Mouse (Mus musculus) forebrain, postnatal 0 days (tissue): Measurements from ENCODE around the gene Il1r2. TPM values are rescaled to one million over a fixed set of nuclear protein-coding genes. Genes with fewer than 3 reads are reported as not detected.

Source experiments
- ATAC-seq: fragments of 200-750 bp; cut with Nextera tagmentation; 2 replicates; pipeline ENCODE4 v1.8.0; 2017; ENCODE audit warnings: mild to moderate bottlenecking, moderate library complexity
- DNase-seq: peaks from one replicate; pipeline ENCODE4 v3.0.0-alpha.2; 2015
- H3K27ac ChIP-seq: fragments of 300-500 bp; sonication (generic); 2 replicates; pipeline ENCODE4 v1.5.1; 2014; ENCODE audit warnings: low read depth, mild to moderate bottlenecking, antibody characterized with exemption, low read length, moderate library complexity, mixed read lengths
- H3K27me3 ChIP-seq: fragments of 300-500 bp; sonication (generic); 2 replicates; pipeline ENCODE4 v1.6.1; 2014; ENCODE audit warnings: mild to moderate bottlenecking, low read length, mixed read lengths; ENCODE audit not compliant: insufficient read depth
- H3K36me3 ChIP-seq: fragments of 300-500 bp; sonication (generic); 2 replicates; pipeline ENCODE4 v1.6.1; 2014; ENCODE audit warnings: mild to moderate bottlenecking, moderate library complexity; ENCODE audit not compliant: insufficient read depth
- H3K4me1 ChIP-seq: fragments of 300-500 bp; sonication (generic); 2 replicates; pipeline ENCODE4 v1.6.1; 2014; ENCODE audit warnings: antibody characterized with exemption; ENCODE audit not compliant: insufficient read depth
- H3K4me2 ChIP-seq: fragments of 300-500 bp; sonication (generic); 2 replicates; pipeline ENCODE4 v1.6.1; 2014; ENCODE audit warnings: low read depth, mild to moderate bottlenecking, moderate library complexity
- H3K4me3 ChIP-seq: fragments of 300-500 bp; sonication (generic); 2 replicates; pipeline ENCODE4 v1.5.1; 2014; ENCODE audit warnings: low read depth, low read length, mixed read lengths
- H3K9ac ChIP-seq: fragments of 300-500 bp; sonication (generic); 2 replicates; pipeline ENCODE4 v1.6.1; 2014; ENCODE audit warnings: mild to moderate bottlenecking
- H3K9me3 ChIP-seq: fragments of 300-500 bp; sonication (generic); 2 replicates; pipeline ENCODE4 v1.6.1; 2016; ENCODE audit warnings: low read length
- CTCF ChIP-seq: sonication (generic); IDR thresholded peaks from 2 replicates; pipeline ENCODE4 v1.5.1; 2016; ENCODE audit warnings: antibody characterized with exemption, control low read depth, low read depth
- WGBS: fragments of 180-500 bp; shearing (Covaris S2); extraction: QIAGEN DNeasy Blood & Tissue Kit; methylation state at CpG from one replicate; pipeline ENCODE4 v1.1.7; 2014; 5-methylcytosine and 5-hydroxymethylcytosine counted together
- polyA plus RNA-seq: library from polyadenylated mRNA; unstranded; fragments of >200 nt; fragmentation: Nextera tagmentation; extraction: Ambion mirVana; gene quantifications from 2 replicates; pipeline ENCODE4 v1.2.1, GENCODE M21; 2015
- total RNA-seq: library from RNA; depleted of rRNA; stranded (reverse); fragments of >200 nt; gene quantifications from 2 replicates; pipeline ENCODE4 v1.2.3, GENCODE M21; 2014

Gene Il1r2
- total and polyA plus RNA-seq, 2 experiments from 2014 or later, result 0.79 TPM; not detected in 1

DNA sequence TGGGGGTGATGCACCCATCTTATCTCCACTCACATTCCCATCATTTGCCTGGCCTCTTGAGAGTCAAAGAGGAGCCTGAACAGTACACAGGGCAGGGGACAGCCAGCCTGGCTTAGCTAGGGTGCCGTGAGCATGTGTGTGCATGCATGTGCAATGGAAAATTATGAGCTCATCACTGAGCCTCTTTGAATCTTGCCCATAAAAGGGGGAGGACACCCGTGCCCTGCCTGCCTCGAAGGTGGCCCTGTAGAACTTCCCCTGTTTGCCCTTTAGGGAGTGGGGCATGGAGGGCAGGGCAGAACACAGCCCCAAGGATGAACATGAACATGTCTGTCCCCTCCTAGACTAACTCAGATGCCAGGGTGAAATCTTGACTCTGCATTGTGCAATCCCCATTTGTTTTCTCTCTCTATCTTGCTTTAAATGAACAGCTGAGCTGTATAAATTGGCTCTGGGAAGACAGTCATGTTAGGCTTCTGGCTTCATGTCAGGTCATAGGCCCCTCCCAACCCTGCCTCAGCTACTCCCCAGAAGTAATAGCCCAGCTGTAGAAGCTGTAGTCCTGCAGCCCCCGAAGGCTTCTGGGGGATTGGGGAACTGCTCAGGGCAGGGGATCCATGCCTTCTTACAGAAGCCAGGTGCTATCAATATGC, 14.6 kb upstream of the Il1r2 start:
- no peaks in the 10 kb centered on the region for H3K27me3 ChIP-seq
- no peaks in the 10 kb centered on the region for H3K36me3 ChIP-seq
- no peaks in the 10 kb centered on the region for H3K4me1 ChIP-seq
- no peak overlapping the region for H3K4me2 ChIP-seq
- no peak overlapping the region for H3K4me3 ChIP-seq
- DNase-seq, result no peak
- WGBS, result 85% methylated on average over 4 of the region's 4 CpGs
- H3K9me3 ChIP-seq, result no peaks in the 10 kb centered on the region
- H3K27ac ChIP-seq, result no peak overlapping the region
- no peak for TF ChIP-seq CTCF
- ATAC-seq, result no peak; the same call in 1 of the 2 replicates
- H3K9ac ChIP-seq, result no peak overlapping the region

DNA sequence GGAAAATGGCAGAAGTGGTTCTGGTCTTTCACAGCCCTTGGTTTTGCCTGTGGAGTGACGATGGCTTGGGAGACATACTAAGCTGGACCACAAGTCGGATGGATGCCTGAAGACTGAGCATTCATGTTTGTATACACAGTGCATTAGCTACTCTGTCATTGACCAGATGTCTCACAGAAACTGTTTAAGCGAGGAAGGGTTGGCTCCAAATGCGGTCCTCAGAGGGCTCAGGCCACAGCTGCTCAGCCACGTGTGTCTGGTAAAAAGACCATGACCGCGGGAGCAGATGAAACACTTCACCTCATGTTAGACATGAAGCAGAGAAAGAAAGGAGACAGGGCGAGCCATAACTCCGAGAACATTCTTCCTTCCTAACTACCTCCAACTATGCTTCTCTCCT, 12.5 kb upstream of the Il1r2 start:
- H3K4me3 ChIP-seq, result no peak overlapping the region
- no peak for DNase-seq
- no peak for ATAC-seq
- no peaks in the 10 kb centered on the region for H3K36me3 ChIP-seq
- H3K4me2 ChIP-seq, result no peak overlapping the region
- H3K4me1 ChIP-seq, result no peaks in the 10 kb centered on the region
- no peaks in the 10 kb centered on the region for H3K9me3 ChIP-seq
- H3K27ac ChIP-seq, result no peak overlapping the region
- TF ChIP-seq CTCF, result no peak
- H3K9ac ChIP-seq, result no peak overlapping the region
- WGBS, result 83% methylated on average over 9 of the region's 9 CpGs
- H3K27me3 ChIP-seq, result no peaks in the 10 kb centered on the region

DNA sequence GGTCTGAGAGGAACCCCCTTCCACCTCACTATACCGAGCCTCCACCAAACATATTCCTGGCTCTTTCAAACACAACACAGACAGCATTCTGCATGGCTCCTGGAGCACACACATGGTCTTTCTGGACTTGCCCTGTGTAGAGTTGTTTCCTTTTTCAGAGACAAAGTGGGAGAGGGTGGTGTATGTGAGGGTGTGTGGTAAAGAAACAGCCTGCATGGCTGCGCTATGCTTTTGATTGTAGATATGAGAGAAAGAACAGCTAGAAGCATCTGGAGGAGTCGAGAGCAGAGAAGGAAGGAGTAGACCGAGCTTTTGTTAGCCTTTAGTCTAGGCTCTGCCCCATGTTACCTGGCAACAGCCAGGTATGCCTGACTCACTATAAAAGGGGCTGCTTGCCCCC, 10.5 kb upstream of the Il1r2 start:
- ATAC-seq (peak; percentile 65), DNase-seq (peak; percentile 25)
- no peak overlapping the region for H3K9ac ChIP-seq
- 50% methylated on average over 4 of the region's 4 CpGs for WGBS
- no peaks in the 10 kb centered on the region for H3K9me3 ChIP-seq
- H3K4me3 ChIP-seq, result no peak overlapping the region
- no peak overlapping the region for H3K4me2 ChIP-seq
- H3K4me1 ChIP-seq, result no peaks in the 10 kb centered on the region
- no peak for TF ChIP-seq CTCF
- H3K27ac ChIP-seq, result peak overlapping the region; percentile 54; the same call in 1 of the 2 replicates
- no peaks in the 10 kb centered on the region for H3K36me3 ChIP-seq
- H3K27me3 ChIP-seq, result no peaks in the 10 kb centered on the region

DNA sequence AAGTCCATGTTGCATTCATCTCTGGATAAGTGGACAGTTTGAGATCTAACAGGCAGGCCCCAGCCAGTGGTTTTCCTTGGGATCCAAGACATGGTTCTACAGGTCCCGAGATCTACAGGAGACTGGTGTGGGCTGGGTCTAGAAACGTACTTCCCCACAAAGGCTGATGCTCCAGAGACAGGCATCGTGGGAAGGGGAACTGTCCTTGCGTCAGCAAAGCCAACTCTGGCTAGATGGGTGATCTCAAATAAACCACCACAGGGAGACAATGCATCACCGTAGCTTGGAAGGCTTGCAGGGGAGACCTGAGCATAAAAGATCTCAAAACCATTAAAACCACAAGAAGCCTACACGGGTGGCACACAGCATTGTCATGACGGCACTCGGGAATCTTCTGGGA, 9.4 kb upstream of the Il1r2 start:
- Histone ChIP-seq H3K4me2 (no peak overlapping the region), H3K9me3 (no peaks in the 10 kb centered on the region), H3K9ac (no peak overlapping the region), H3K27me3 (no peaks in the 10 kb centered on the region), H3K36me3 (no peaks in the 10 kb centered on the region), H3K27ac (no peak overlapping the region), H3K4me1 (no peaks in the 10 kb centered on the region), H3K4me3 (no peak overlapping the region)
- 90% methylated on average over 8 of the region's 8 CpGs for WGBS
- ATAC-seq (no peak), DNase-seq (no peak)
- TF ChIP-seq CTCF, result no peak

DNA sequence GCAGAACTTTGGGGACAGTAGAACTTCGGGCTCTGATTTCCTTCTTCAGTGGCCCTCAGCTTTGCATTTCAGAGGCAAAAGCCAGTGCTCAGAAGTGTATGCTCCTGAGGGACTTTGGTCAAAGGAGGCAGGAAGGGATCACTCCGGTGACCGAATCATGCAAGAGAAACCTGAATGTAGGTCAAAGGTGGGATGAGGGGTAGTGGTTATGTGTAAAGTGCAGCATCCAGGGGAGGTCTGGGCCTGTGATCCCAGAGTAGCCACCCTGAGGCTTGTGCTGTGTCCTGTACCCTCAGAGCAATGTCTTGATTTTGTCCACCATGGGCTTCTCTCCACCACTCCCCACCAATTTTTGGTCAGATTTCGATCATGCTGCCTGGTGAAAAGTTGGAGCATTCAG, 1.3 kb upstream of the Il1r2 start:
- H3K4me3 ChIP-seq, result no peak overlapping the region
- no peaks in the 10 kb centered on the region for H3K27me3 ChIP-seq
- 87% methylated on average over 4 of the region's 4 CpGs for WGBS
- H3K9me3 ChIP-seq, result no peaks in the 10 kb centered on the region
- no peak overlapping the region for H3K9ac ChIP-seq
- no peak for TF ChIP-seq CTCF
- no peaks in the 10 kb centered on the region for H3K4me1 ChIP-seq
- no peaks in the 10 kb centered on the region for H3K36me3 ChIP-seq
- no peak overlapping the region for H3K27ac ChIP-seq
- DNase-seq (no peak), ATAC-seq (no peak)
- no peak overlapping the region for H3K4me2 ChIP-seq

DNA sequence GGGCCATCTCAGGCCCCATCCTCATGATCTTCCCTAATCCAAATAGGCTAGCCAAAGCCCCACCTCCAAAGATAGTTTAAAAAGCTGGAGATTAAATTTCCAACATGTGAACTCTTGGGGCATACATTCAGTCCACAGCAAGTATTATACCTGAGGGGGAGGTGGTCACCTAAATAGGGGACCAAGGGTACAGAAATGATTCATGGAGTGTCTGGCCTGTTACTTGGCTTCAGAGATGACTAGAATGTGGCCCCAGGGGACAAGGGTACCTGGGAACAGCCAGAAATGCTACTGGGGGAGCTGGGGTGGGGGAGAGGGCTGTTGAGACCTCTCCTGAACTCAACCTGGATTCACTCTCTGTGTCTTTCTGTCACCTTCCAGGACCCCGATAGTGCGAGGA, 3.4 kb downstream of the Il1r2 start:
- H3K9ac ChIP-seq, result no peak overlapping the region
- no peak for TF ChIP-seq CTCF

DNA sequence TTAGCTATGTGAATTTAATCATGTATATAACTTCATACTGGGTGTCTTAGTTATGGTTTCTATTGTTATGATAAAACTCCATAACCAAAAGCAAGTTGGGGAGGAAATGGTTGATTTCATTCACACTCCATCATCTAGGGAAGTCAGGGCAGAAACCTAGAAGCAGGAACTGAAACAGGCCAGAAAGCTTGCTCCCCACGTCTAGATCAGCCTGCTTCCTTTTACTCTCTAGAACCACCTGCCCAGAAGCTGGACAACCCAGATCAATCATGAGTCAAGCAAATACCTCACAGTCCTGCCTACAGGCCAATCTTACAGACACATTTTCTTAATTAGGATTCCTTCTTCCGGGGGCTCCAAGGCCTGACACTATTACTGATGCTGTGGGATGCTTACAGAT, 7.2 kb downstream of the Il1r2 start:
- peaks cover 6% of the 10 kb centered on the region; the same call in 1 of the 2 replicates for H3K4me1 ChIP-seq
- no peak for DNase-seq
- no peak for TF ChIP-seq CTCF
- no peak for ATAC-seq
- H3K27ac ChIP-seq, result no peak overlapping the region
- no peak overlapping the region for H3K4me3 ChIP-seq
- H3K36me3 ChIP-seq, result no peaks in the 10 kb centered on the region
- H3K9ac ChIP-seq, result no peak overlapping the region
- no peaks in the 10 kb centered on the region for H3K27me3 ChIP-seq
- no peak overlapping the region for H3K4me2 ChIP-seq
- WGBS, result 78% methylated on average over 2 of the region's 2 CpGs
- H3K9me3 ChIP-seq, result no peaks in the 10 kb centered on the region

More for the DNA sequence above, 3.4 kb downstream of the Il1r2 start:
- Histone ChIP-seq H3K27ac (no peak overlapping the region), H3K9me3 (no peaks in the 10 kb centered on the region), H3K4me3 (no peak overlapping the region), H3K4me1 (no peaks in the 10 kb centered on the region), H3K4me2 (no peak overlapping the region), H3K27me3 (no peaks in the 10 kb centered on the region), H3K36me3 (no peaks in the 10 kb centered on the region)
- DNase-seq, result no peak
- ATAC-seq, result no peak
- 98% methylated on average over 2 of the region's 2 CpGs for WGBS
